Mouse (Mus musculus): Measurements from ENCODE around the gene Foxc2.
A peak's percentile ranks its signal among the peaks of the same experiment; 100 is the strongest.

The Foxc2 gene

GRCm38 (mm10) chr8:121115948-121116347, at the start of gene Foxc2:
Foxc2 (plus strand) TSS chr8:121116171.
- peak; percentile 68 to 69 for DNase-seq

GRCm38 (mm10) chr8:121071454-121071853, 44.5 kb upstream of the Foxc2 start:
- no peak for DNase-seq

- DNase-seq: no peak
Observed at GRCm38 (mm10) chr8:121072406-121073130, 43.4 kb upstream of the Foxc2 start.

GRCm38 (mm10) chr8:121073174-121074107, 42.5 kb upstream of the Foxc2 start:
- DNase-seq: peak in 1 of 2 experiments; percentile 23

GRCm38 (mm10) chr8:121074108-121074847, 41.7 kb upstream of the Foxc2 start:
- DNase-seq: no peak

- DNase-seq: peak in 1 of 2 experiments; percentile 17
Observed at GRCm38 (mm10) chr8:121074848-121075145, 41.2 kb upstream of the Foxc2 start.

GRCm38 (mm10) chr8:121075936-121076335, 40.0 kb upstream of the Foxc2 start:
- DNase-seq: peak in 1 of 2 experiments; percentile 17

- DNase-seq: no peak
Observed at GRCm38 (mm10) chr8:121076555-121076954, 39.4 kb upstream of the Foxc2 start.

- no peak for DNase-seq
Observed at GRCm38 (mm10) chr8:121078721-121079120, 37.2 kb upstream of the Foxc2 start.

GRCm38 (mm10) chr8:121079201-121079600, 36.8 kb upstream of the Foxc2 start:
- no peak for DNase-seq

- no peak for DNase-seq
Observed at GRCm38 (mm10) chr8:121079944-121080343, 36.0 kb upstream of the Foxc2 start.

GRCm38 (mm10) chr8:121080361-121081090, 35.4 kb upstream of the Foxc2 start:
- DNase-seq: no peak

- DNase-seq: no peak
Observed at GRCm38 (mm10) chr8:121081398-121081797, 34.6 kb upstream of the Foxc2 start.

- peak in 1 of 2 experiments; percentile 20 for DNase-seq
Observed at GRCm38 (mm10) chr8:121082218-121083092, 33.5 kb upstream of the Foxc2 start.

GRCm38 (mm10) chr8:121083093-121083935, 32.7 kb upstream of the Foxc2 start:
- peak; percentile 47 to 54 for DNase-seq

- DNase-seq: no peak
Observed at GRCm38 (mm10) chr8:121083936-121084209, 32.1 kb upstream of the Foxc2 start.

- DNase-seq: peak in 1 of 2 experiments; percentile 44
Observed at GRCm38 (mm10) chr8:121084210-121084951, 31.6 kb upstream of the Foxc2 start, which contains the start of gene Foxf1. Foxf1 (plus strand) TSS chr8:121084386.

- DNase-seq: peak in 1 of 2 experiments; percentile 16
Observed at GRCm38 (mm10) chr8:121085011-121085410, 31.0 kb upstream of the Foxc2 start.

- no peak for DNase-seq
Observed at GRCm38 (mm10) chr8:121085561-121085960, 30.4 kb upstream of the Foxc2 start.
